Mouse (Mus musculus) cortical plate, adult 2 months (tissue): ENCODE measurements around the gene Nfil3.

Experiments
- CTCF ChIP-seq: fragments of 200-500 bp; IDR thresholded peaks from 2 replicates; pipeline ENCODE4 v1.5.1; 2011; ENCODE audit warnings: mild to moderate bottlenecking, control low read depth, low read length; ENCODE audit not compliant: insufficient read depth; ENCODE audit errors: extremely low read depth
- POLR2A ChIP-seq: fragments of 200-500 bp; IDR thresholded peaks from 2 replicates; pipeline ENCODE4 v1.6.1; 2011; ENCODE audit warnings: mild to moderate bottlenecking, low read length, control low read depth; ENCODE audit not compliant: insufficient read depth; ENCODE audit errors: extremely low read depth

DNA sequence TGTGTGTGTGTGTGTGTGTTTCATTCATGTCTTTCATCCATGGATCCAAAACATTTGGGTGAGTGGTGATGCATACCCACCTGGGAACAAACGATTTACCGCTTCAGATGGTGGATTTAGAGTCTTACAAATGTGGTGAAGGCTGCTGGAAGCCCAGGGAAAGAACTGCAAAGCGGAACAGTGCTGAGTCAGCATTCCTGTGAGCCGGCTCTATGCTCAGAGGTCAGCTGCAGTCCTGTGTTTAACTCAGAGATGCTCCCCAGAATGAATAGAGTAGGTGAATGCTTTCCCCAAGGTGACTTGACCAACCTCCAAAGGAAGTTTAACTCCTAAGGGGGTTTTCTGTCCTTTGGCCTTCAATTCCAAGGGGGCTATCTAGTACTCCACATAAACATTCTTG lies 33.3 kb downstream of the Nfil3 start:
- TF ChIP-seq POLR2A (no peak), CTCF (no peak)
